Mouse (Mus musculus): Measurements from ENCODE around the gene Efl1. TPM values are rescaled to one million over a fixed set of nuclear protein-coding genes. Genes with fewer than 3 reads are reported as not detected.

The Efl1 gene
- total and polyA plus RNA-seq, 3 experiments, result 19.5 to 27.4 (median 21.0) TPM

DNA sequence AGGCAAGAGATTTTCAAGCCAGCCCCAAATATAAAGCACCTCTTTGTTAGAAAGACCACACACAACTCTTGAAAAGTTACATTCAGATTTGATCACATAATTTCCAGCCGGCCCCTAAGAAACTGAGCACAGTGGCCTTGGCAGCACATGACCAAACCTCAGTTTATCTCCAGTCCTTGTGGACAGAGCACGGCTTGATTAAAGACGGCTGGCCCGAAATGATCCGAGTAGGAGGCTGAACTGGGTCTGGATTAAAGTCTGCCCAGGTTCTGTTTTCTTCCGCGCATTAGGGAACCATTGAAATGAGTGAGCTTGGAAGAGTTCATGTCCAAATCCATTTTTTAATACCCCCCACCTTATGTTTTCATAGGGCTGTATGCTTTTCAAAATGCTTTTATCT, 72.1 kb downstream of the Efl1 start:
- TF ChIP-seq USF1 (IDR thresholded peaks at IDR 0.05; ENCODE audit: low read depth, low read length), result no peak
- TF ChIP-seq NELFE (IDR thresholded peaks at IDR 0.05; ENCODE audit: low read depth, low read length), result no peak
- TF ChIP-seq SMC3 (IDR thresholded peaks at IDR 0.05; ENCODE audit: low read depth, low read length), result no peak
- no peak for TF ChIP-seq JUN (IDR thresholded peaks at IDR 0.05; ENCODE audit: insufficient read depth, low read depth, low read length)
- TF ChIP-seq ELF1 (IDR thresholded peaks at IDR 0.05; ENCODE audit: low read depth, low read length), result no peak
- no peak for TF ChIP-seq CHD2 (IDR thresholded peaks at IDR 0.05; ENCODE audit: low read length)
- TF ChIP-seq RCOR1 (conservative IDR thresholded peaks at IDR 0.05; ENCODE audit: low read depth, low read length), result no peak
- no peak for TF ChIP-seq POLR2AphosphoS2 (IDR thresholded peaks at IDR 0.05; ENCODE audit: low read depth, low read length)
- TF ChIP-seq ZMIZ1 (IDR thresholded peaks at IDR 0.05; ENCODE audit: low read depth, low read length), result no peak
- TF ChIP-seq MAFK (IDR thresholded peaks at IDR 0.05; ENCODE audit: insufficient replicate concordance, low read length), result no peak
- no peak for TF ChIP-seq KAT2A (IDR thresholded peaks at IDR 0.05; ENCODE audit: insufficient replicate concordance, low read length)
- no peak for TF ChIP-seq ETS1 (conservative IDR thresholded peaks at IDR 0.05; ENCODE audit: low read depth, low read length)
- TF ChIP-seq MXI1 (IDR thresholded peaks at IDR 0.05; ENCODE audit: low read depth, low read length), result no peak
- TF ChIP-seq MAX (IDR thresholded peaks at IDR 0.05; ENCODE audit: low read length), result no peak
- TF ChIP-seq CTCF (conservative IDR thresholded peaks at IDR 0.05 in 1 of 2, IDR thresholded peaks at IDR 0.05 in 1 of 2; ENCODE audit: low read depth in 2 of 2, low read length in 2 of 2), result no peak
- TF ChIP-seq UBTF (IDR thresholded peaks at IDR 0.05; ENCODE audit: low read depth, low read length), result no peak
- TF ChIP-seq JUND (conservative IDR thresholded peaks at IDR 0.05; ENCODE audit: low read depth, low read length), result no peak
- no peak for TF ChIP-seq MAZ (IDR thresholded peaks at IDR 0.05; ENCODE audit: low read depth, low read length)
- TF ChIP-seq EP300 (IDR thresholded peaks at IDR 0.05; ENCODE audit: low read length), result no peak
- no peak for TF ChIP-seq SIN3A (IDR thresholded peaks at IDR 0.05; ENCODE audit: low read length)
- no peak for DNase-seq (ENCODE audit: extremely low read depth)
- Histone ChIP-seq H3K4me3 (replicated peaks in 1 of 3; ENCODE audit: low read depth in 2 of 3, low read length in 2 of 3, poor library complexity in 1 of 3) (no peak overlapping the region), H3K4me1 (ENCODE audit: control insufficient read depth in 1 of 2, insufficient read depth in 2 of 2) (peaks cover 0 to 15% of the 10 kb centered on the region in 2 experiments; a peak in 2 of 4 replicates), H3K9ac (ENCODE audit: insufficient read depth, low read depth) (no peak overlapping the region), H3K79me2 (replicated peaks; ENCODE audit: control insufficient read depth, extremely low read depth, insufficient read depth, poor library complexity, severe bottlenecking) (no peaks in the 10 kb centered on the region), H3K9me3 (replicated peaks; ENCODE audit: low read length) (no peaks in the 10 kb centered on the region), H3K4me2 (ENCODE audit: insufficient read depth, low read depth, poor library complexity, severe bottlenecking) (no peak overlapping the region), H3K36me3 (replicated peaks in 1 of 2; ENCODE audit: control insufficient read depth in 1 of 2, insufficient read depth in 1 of 2, low read length in 1 of 2) (peaks cover 20 to 64% of the 10 kb centered on the region in 2 experiments), H3K27me3 (replicated peaks) (no peaks in the 10 kb centered on the region), H3K27ac (ENCODE audit: insufficient read depth, low read depth) (no peak overlapping the region)
- dilution Hi-C loops (cut with MboI; ENCODE audit: extremely low pct_ligation_motif_present, extremely low pct_unique_long_range_greater_than_20kb, low sequenced_read_pairs), result no loop called here
- in situ Hi-C loops (cut with MboI; ENCODE audit: low pct_ligation_motif_present, low pct_unique_long_range_greater_than_20kb, low sequenced_read_pairs), result loop anchor here (25.0 kb wide), 2 partner anchors 292 to 542 kb away; no protein-coding TSS in a partner anchor

- TF ChIP-seq MAX (IDR thresholded peaks at IDR 0.05; ENCODE audit: low read length) (no peak), KAT2A (IDR thresholded peaks at IDR 0.05; ENCODE audit: insufficient replicate concordance, low read length) (no peak), ZMIZ1 (IDR thresholded peaks at IDR 0.05; ENCODE audit: low read depth, low read length) (no peak), POLR2A (IDR thresholded peaks at IDR 0.05; ENCODE audit: low read depth, low read length) (no peak), ETS1 (conservative IDR thresholded peaks at IDR 0.05; ENCODE audit: low read depth, low read length) (peak; percentile 64), BHLHE40 (IDR thresholded peaks at IDR 0.05; ENCODE audit: low read depth, low read length) (peak; percentile 80), TBP (conservative IDR thresholded peaks at IDR 0.05; ENCODE audit: low read depth, low read length) (no peak), ZNF384 (IDR thresholded peaks at IDR 0.05; ENCODE audit: low read depth, low read length) (no peak), MXI1 (IDR thresholded peaks at IDR 0.05; ENCODE audit: low read depth, low read length) (no peak), CHD2 (IDR thresholded peaks at IDR 0.05; ENCODE audit: low read length) (no peak), HCFC1 (IDR thresholded peaks at IDR 0.05; ENCODE audit: low read depth, low read length) (no peak), CTCF (conservative IDR thresholded peaks at IDR 0.05 in 1 of 2, IDR thresholded peaks at IDR 0.05 in 1 of 2; ENCODE audit: low read depth in 2 of 2, low read length in 2 of 2) (no peak), RCOR1 (conservative IDR thresholded peaks at IDR 0.05; ENCODE audit: low read depth, low read length) (no peak), MAFK (IDR thresholded peaks at IDR 0.05; ENCODE audit: insufficient replicate concordance, low read length) (no peak), NRF1 (IDR thresholded peaks at IDR 0.05; ENCODE audit: low read depth, low read length) (no peak), POLR2AphosphoS2 (IDR thresholded peaks at IDR 0.05; ENCODE audit: low read depth, low read length) (no peak), MEF2A (IDR thresholded peaks at IDR 0.05; ENCODE audit: borderline replicate concordance, low read depth, low read length) (peak; percentile 41; the same call in 1 of the 2 replicates), MYC (IDR thresholded peaks at IDR 0.05; ENCODE audit: low read depth, low read length) (no peak)
- no peak overlapping the region for H3K27ac ChIP-seq (ENCODE audit: insufficient read depth, low read depth)
- H3K9me3 ChIP-seq (replicated peaks; ENCODE audit: low read length), result no peaks in the 10 kb centered on the region
- H3K36me3 ChIP-seq (replicated peaks in 1 of 2; ENCODE audit: control insufficient read depth in 1 of 2, insufficient read depth in 1 of 2, low read length in 1 of 2), result peaks cover 20 to 68% of the 10 kb centered on the region in 2 experiments
- no peaks in the 10 kb centered on the region for H3K27me3 ChIP-seq (replicated peaks)
- dilution Hi-C loops (cut with MboI; ENCODE audit: extremely low pct_ligation_motif_present, extremely low pct_unique_long_range_greater_than_20kb, low sequenced_read_pairs), result no loop called here
- no peak overlapping the region for H3K4me3 ChIP-seq (replicated peaks in 1 of 3; ENCODE audit: low read depth in 2 of 3, low read length in 2 of 3, poor library complexity in 1 of 3)
- no peaks in the 10 kb centered on the region for H3K79me2 ChIP-seq (replicated peaks; ENCODE audit: control insufficient read depth, extremely low read depth, insufficient read depth, poor library complexity, severe bottlenecking)
- in situ Hi-C loops (cut with MboI; ENCODE audit: low pct_ligation_motif_present, low pct_unique_long_range_greater_than_20kb, low sequenced_read_pairs), result loop anchor here (25.0 kb wide), 2 partner anchors 291 to 541 kb away; no protein-coding TSS in a partner anchor
- peak; percentile 19 for DNase-seq (ENCODE audit: extremely low read depth)
- H3K4me2 ChIP-seq (ENCODE audit: insufficient read depth, low read depth, poor library complexity, severe bottlenecking), result no peak overlapping the region
- no peak overlapping the region for H3K9ac ChIP-seq (ENCODE audit: insufficient read depth, low read depth)
- peaks cover 0 to 15% of the 10 kb centered on the region in 2 experiments; a peak in 2 of 4 replicates for H3K4me1 ChIP-seq (ENCODE audit: control insufficient read depth in 1 of 2, insufficient read depth in 2 of 2)
These were observed 72.5 kb downstream of the Efl1 start for GRCm38 (mm10) chr7:82720906-82721305.
